Mouse (Mus musculus): ENCODE data around the gene Kdm5a. TPM values are rescaled to one million over a fixed set of nuclear protein-coding genes. Genes with fewer than 3 reads are reported as not detected.

The Kdm5a gene
- polyA plus RNA-seq, 1 experiment = 13.0 TPM

- H3K27ac ChIP-seq (ENCODE audit: insufficient read depth, low read length) = no peak overlapping the region
- H3K4me1 ChIP-seq (ENCODE audit: control insufficient read depth, insufficient read depth, low read length) = no peaks in the 10 kb centered on the region
- TF ChIP-seq CTCF (IDR thresholded peaks at IDR 0.05; ENCODE audit: borderline replicate concordance, insufficient read depth, low read depth, low read length) (no peak), POLR2A (IDR thresholded peaks at IDR 0.05; ENCODE audit: borderline replicate concordance, insufficient read depth, low read length) (no peak)
- no peaks in the 10 kb centered on the region for H3K27me3 ChIP-seq (ENCODE audit: control insufficient read depth, insufficient read depth, low read length)
- no peak for DNase-seq
- H3K4me3 ChIP-seq (replicated peaks; ENCODE audit: insufficient read depth, low read depth, low read length) = no peak overlapping the region
- 92% methylated on average over 3 of the region's 3 CpGs for WGBS
Observed at GRCm38 (mm10) chr6:120349018-120349417, 14.9 kb upstream of the Kdm5a start.

GRCm38 (mm10) chr6:120356478-120356877 lies 7.4 kb upstream of the Kdm5a start:
- 32% methylated on average over 5 of the region's 5 CpGs for WGBS
- Histone ChIP-seq H3K4me1 (ENCODE audit: control insufficient read depth, insufficient read depth, low read length) (no peaks in the 10 kb centered on the region), H3K4me3 (replicated peaks; ENCODE audit: insufficient read depth, low read depth, low read length) (peak overlapping the region; percentile 60), H3K27me3 (ENCODE audit: control insufficient read depth, insufficient read depth, low read length) (no peaks in the 10 kb centered on the region), H3K27ac (ENCODE audit: insufficient read depth, low read length) (no peak overlapping the region)
- DNase-seq = no peak
- no peak for TF ChIP-seq POLR2A (IDR thresholded peaks at IDR 0.05; ENCODE audit: borderline replicate concordance, insufficient read depth, low read length)
- no peak for TF ChIP-seq CTCF (IDR thresholded peaks at IDR 0.05; ENCODE audit: borderline replicate concordance, insufficient read depth, low read depth, low read length)

GRCm38 (mm10) chr6:120356951-120357945 lies 6.7 kb upstream of the Kdm5a start:
- no peaks in the 10 kb centered on the region for H3K27me3 ChIP-seq (ENCODE audit: control insufficient read depth, insufficient read depth, low read length)
- H3K27ac ChIP-seq (ENCODE audit: insufficient read depth, low read length) = no peak overlapping the region
- H3K4me1 ChIP-seq (ENCODE audit: control insufficient read depth, insufficient read depth, low read length) = no peaks in the 10 kb centered on the region
- H3K4me3 ChIP-seq (replicated peaks; ENCODE audit: insufficient read depth, low read depth, low read length) = peak overlapping the region; percentile 60
- peak; percentile 82 to 88 for DNase-seq
- TF ChIP-seq CTCF (IDR thresholded peaks at IDR 0.05; ENCODE audit: borderline replicate concordance, insufficient read depth, low read depth, low read length) = no peak
- peak; percentile 48; the same call in 1 of the 2 replicates for TF ChIP-seq POLR2A (IDR thresholded peaks at IDR 0.05; ENCODE audit: borderline replicate concordance, insufficient read depth, low read length)
- WGBS = under 1% methylated on average over 31 of the region's 31 CpGs

DNA sequence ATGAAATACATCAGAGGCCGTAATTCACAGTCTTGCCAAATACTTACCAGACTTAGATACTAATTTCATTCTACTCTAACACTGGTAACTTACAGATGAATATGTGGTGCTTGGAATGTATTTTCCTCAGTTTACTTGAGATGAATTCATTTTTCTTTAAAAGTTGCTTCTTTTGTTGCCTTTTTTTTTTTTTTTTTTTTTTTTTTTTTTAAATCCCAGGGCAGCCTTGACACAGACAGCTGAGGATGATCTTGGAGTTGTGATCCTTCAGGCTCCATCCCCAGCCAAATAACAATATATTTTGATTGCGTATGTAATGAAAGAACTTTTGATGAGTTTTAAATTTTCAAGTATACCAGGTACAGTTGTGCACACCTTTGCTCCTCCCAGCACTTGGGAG lies 1.8 kb upstream of the Kdm5a start:
- Histone ChIP-seq H3K27ac (ENCODE audit: insufficient read depth, low read length) (no peak overlapping the region), H3K27me3 (ENCODE audit: control insufficient read depth, insufficient read depth, low read length) (no peaks in the 10 kb centered on the region), H3K4me3 (replicated peaks; ENCODE audit: insufficient read depth, low read depth, low read length) (no peak overlapping the region), H3K4me1 (ENCODE audit: control insufficient read depth, insufficient read depth, low read length) (no peaks in the 10 kb centered on the region; the same call in 1 of the 2 replicates)
- 98% methylated on average over 2 of the region's 2 CpGs for WGBS
- DNase-seq = no peak
- TF ChIP-seq CTCF (IDR thresholded peaks at IDR 0.05; ENCODE audit: borderline replicate concordance, insufficient read depth, low read depth, low read length) (no peak), POLR2A (IDR thresholded peaks at IDR 0.05; ENCODE audit: borderline replicate concordance, insufficient read depth, low read length) (no peak)

- Histone ChIP-seq H3K27me3 (ENCODE audit: control insufficient read depth, insufficient read depth, low read length) (no peaks in the 10 kb centered on the region), H3K4me1 (ENCODE audit: control insufficient read depth, insufficient read depth, low read length) (no peaks in the 10 kb centered on the region; the same call in 1 of the 2 replicates), H3K27ac (ENCODE audit: insufficient read depth, low read length) (peak overlapping the region; percentile 95), H3K4me3 (replicated peaks; ENCODE audit: insufficient read depth, low read depth, low read length) (peak overlapping the region; percentile 87)
- no peak for DNase-seq
- WGBS = 18% methylated on average over 15 of the region's 15 CpGs
- TF ChIP-seq CTCF (IDR thresholded peaks at IDR 0.05; ENCODE audit: borderline replicate concordance, insufficient read depth, low read depth, low read length) = no peak
- no peak for TF ChIP-seq POLR2A (IDR thresholded peaks at IDR 0.05; ENCODE audit: borderline replicate concordance, insufficient read depth, low read length)
Observed at GRCm38 (mm10) chr6:120362774-120363687, 893 bp upstream of the Kdm5a start.

- WGBS = under 1% methylated on average over 31 of the region's 31 CpGs
- Histone ChIP-seq H3K27me3 (ENCODE audit: control insufficient read depth, insufficient read depth, low read length) (no peaks in the 10 kb centered on the region), H3K27ac (ENCODE audit: insufficient read depth, low read length) (peak overlapping the region; percentile 71), H3K4me3 (replicated peaks; ENCODE audit: insufficient read depth, low read depth, low read length) (peak overlapping the region; percentile 87), H3K4me1 (ENCODE audit: control insufficient read depth, insufficient read depth, low read length) (no peaks in the 10 kb centered on the region; the same call in 1 of the 2 replicates)
- DNase-seq = no peak
- TF ChIP-seq CTCF (IDR thresholded peaks at IDR 0.05; ENCODE audit: borderline replicate concordance, insufficient read depth, low read depth, low read length) = no peak
- no peak for TF ChIP-seq POLR2A (IDR thresholded peaks at IDR 0.05; ENCODE audit: borderline replicate concordance, insufficient read depth, low read length)
Observed at GRCm38 (mm10) chr6:120364523-120364905, 590 bp downstream of the Kdm5a start.

GRCm38 (mm10) chr6:120365051-120365450 lies 1.1 kb downstream of the Kdm5a start:
- 3% methylated on average over 15 of the region's 15 CpGs for WGBS

More at GRCm38 (mm10) chr6:120365051-120365450, 1.1 kb downstream of the Kdm5a start:
- no peak overlapping the region for H3K27ac ChIP-seq (ENCODE audit: insufficient read depth, low read length)
- DNase-seq = no peak
- TF ChIP-seq POLR2A (IDR thresholded peaks at IDR 0.05; ENCODE audit: borderline replicate concordance, insufficient read depth, low read length) = no peak
- no peak for TF ChIP-seq CTCF (IDR thresholded peaks at IDR 0.05; ENCODE audit: borderline replicate concordance, insufficient read depth, low read depth, low read length)
- H3K27me3 ChIP-seq (ENCODE audit: control insufficient read depth, insufficient read depth, low read length) = no peaks in the 10 kb centered on the region
- H3K4me3 ChIP-seq (replicated peaks; ENCODE audit: insufficient read depth, low read depth, low read length) = peak overlapping the region; percentile 87
- H3K4me1 ChIP-seq (ENCODE audit: control insufficient read depth, insufficient read depth, low read length) = no peaks in the 10 kb centered on the region; the same call in 1 of the 2 replicates

Data from cerebellum, adult 2 months (tissue).